Mouse (Mus musculus) limb, embryonic 11.5 days (tissue): ENCODE measurements at regions not wholly inside any gene's neighbourhood (a gene's known extent, or its start where the extent isn't known, plus 50 kb on each side); places are given as distances from the start of the nearest gene placed in this dataset.
A peak's percentile ranks its signal among the peaks of the same experiment; 100 is the strongest.

Experiments used
- ATAC-seq: fragments of 200-750 bp; cut with Nextera tagmentation; 2 replicates; pipeline ENCODE4 v1.8.0; 2017; ENCODE audit warnings: low read depth; ENCODE audit not compliant: insufficient number of reproducible peaks, low FRiP score, low TSS enrichment
- DNase-seq: peaks from one replicate; pipeline ENCODE4 v3.0.0-alpha.2; 2015; ENCODE audit warnings: low spot score
- H3K27ac ChIP-seq: fragments of 300-500 bp; sonication (generic); replicated peaks from 2 replicates; pipeline ENCODE4 v1.5.1; 2014; ENCODE audit warnings: low read depth, mild to moderate bottlenecking, low read length
- H3K27me3 ChIP-seq: fragments of 300-500 bp; sonication (generic); 2 replicates; pipeline ENCODE4 v1.6.1; 2014; ENCODE audit warnings: mild to moderate bottlenecking, low read length, mixed read lengths; ENCODE audit not compliant: control insufficient read depth, insufficient read depth
- H3K36me3 ChIP-seq: fragments of 300-500 bp; sonication (generic); 2 replicates; pipeline ENCODE4 v1.6.1; 2014; ENCODE audit warnings: mild to moderate bottlenecking, low read length, moderate library complexity, mixed read lengths; ENCODE audit not compliant: control insufficient read depth, insufficient read depth
- H3K4me1 ChIP-seq: fragments of 300-500 bp; sonication (generic); 2 replicates; pipeline ENCODE4 v1.6.1; 2014; ENCODE audit warnings: low read length, mixed read lengths; ENCODE audit not compliant: control insufficient read depth, insufficient read depth
- H3K4me2 ChIP-seq: fragments of 300-500 bp; sonication (generic); 2 replicates; pipeline ENCODE4 v1.6.1; 2014; ENCODE audit warnings: low read depth, mild to moderate bottlenecking, moderate library complexity; ENCODE audit not compliant: severe bottlenecking
- H3K4me3 ChIP-seq: fragments of 300-500 bp; sonication (generic); 2 replicates; pipeline ENCODE4 v1.5.1; 2014; ENCODE audit warnings: low read depth, low read length
- H3K9ac ChIP-seq: fragments of 300-500 bp; sonication (generic); 2 replicates; pipeline ENCODE4 v1.6.1; 2014; ENCODE audit warnings: mild to moderate bottlenecking, low read length
- H3K9me3 ChIP-seq: fragments of 300-500 bp; sonication (generic); 2 replicates; pipeline ENCODE4 v1.6.1; 2016; ENCODE audit warnings: low read length; ENCODE audit not compliant: control insufficient read depth
- WGBS: fragments of 180-500 bp; shearing (Covaris S2); extraction: QIAGEN DNeasy Blood & Tissue Kit; methylation state at CpG from one replicate; pipeline ENCODE4 v1.1.7; 2014; 5-methylcytosine and 5-hydroxymethylcytosine counted together

- no peak overlapping the region for H3K9ac ChIP-seq
- 50% methylated on average over 4 of the region's 4 CpGs for WGBS
- no peaks in the 10 kb centered on the region for H3K36me3 ChIP-seq
- H3K4me1 ChIP-seq = no peaks in the 10 kb centered on the region
- DNase-seq = no peak
- H3K4me3 ChIP-seq = no peak overlapping the region
- H3K9me3 ChIP-seq = no peaks in the 10 kb centered on the region
- H3K27me3 ChIP-seq = no peaks in the 10 kb centered on the region
- ATAC-seq = no peak
- no peak overlapping the region for H3K4me2 ChIP-seq
- no peak overlapping the region for H3K27ac ChIP-seq
These were observed 150.3 kb upstream of the Ank start for GRCm38 (mm10) chr15:27315964-27316745.

- 93% methylated on average over 1 of the region's 1 CpGs for WGBS
- no peak for DNase-seq
- no peaks in the 10 kb centered on the region for H3K36me3 ChIP-seq
- H3K27me3 ChIP-seq = no peaks in the 10 kb centered on the region
- no peak overlapping the region for H3K27ac ChIP-seq
- no peak overlapping the region for H3K9ac ChIP-seq
- ATAC-seq = no peak
- H3K4me1 ChIP-seq = no peaks in the 10 kb centered on the region
- no peaks in the 10 kb centered on the region for H3K9me3 ChIP-seq
- H3K4me3 ChIP-seq = no peak overlapping the region
- no peak overlapping the region for H3K4me2 ChIP-seq
These were observed 149.7 kb upstream of the Ank start for GRCm38 (mm10) chr15:27316746-27317129.

DNA sequence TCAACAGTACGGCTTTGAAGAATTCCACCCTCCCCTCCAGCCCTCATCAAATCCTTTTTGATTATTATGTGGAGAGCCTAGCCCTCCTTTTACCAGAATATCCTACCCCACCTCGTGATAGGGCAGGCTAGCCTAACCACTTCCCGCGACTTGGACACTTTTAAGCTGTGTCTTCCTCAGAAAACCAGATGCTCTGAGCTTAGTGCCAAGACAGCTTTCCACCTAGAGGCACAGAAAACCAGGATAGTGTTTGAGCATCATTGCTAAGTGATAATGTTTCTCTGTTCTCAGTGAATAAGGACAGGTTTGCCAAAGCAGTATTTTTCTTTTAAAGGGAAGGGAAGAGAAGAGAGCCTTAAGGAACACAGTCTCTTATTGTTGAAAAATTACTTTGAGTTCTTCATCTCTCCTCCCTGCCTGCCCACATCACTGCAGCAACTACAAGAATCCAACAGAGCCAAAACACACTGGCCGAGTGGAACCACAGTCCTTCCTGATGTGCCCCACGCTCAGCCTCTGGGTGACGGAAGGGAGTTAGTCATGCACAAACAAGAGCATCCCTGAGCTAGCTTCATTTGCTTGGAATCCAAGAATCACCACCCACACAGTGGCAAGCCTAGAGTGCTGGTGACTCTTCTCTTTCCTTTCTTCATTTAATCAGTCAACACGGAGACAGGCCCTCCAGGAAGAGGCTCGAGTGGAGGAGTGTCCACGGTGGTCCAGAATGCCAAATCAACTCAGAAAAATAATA is 144.4 kb upstream of the Ank start:
- H3K36me3 ChIP-seq = no peaks in the 10 kb centered on the region
- H3K9me3 ChIP-seq = no peaks in the 10 kb centered on the region
- no peak for ATAC-seq
- WGBS = 81% methylated on average over 10 of the region's 10 CpGs
- no peak overlapping the region for H3K4me3 ChIP-seq
- H3K9ac ChIP-seq = no peak overlapping the region
- no peak for DNase-seq
- no peak overlapping the region for H3K27ac ChIP-seq
- no peak overlapping the region for H3K4me2 ChIP-seq
- no peaks in the 10 kb centered on the region for H3K27me3 ChIP-seq
- no peaks in the 10 kb centered on the region for H3K4me1 ChIP-seq

- ATAC-seq (peak; percentile 44; the same call in 1 of the 2 replicates), DNase-seq (peak; percentile 75)
- H3K4me1 ChIP-seq = no peaks in the 10 kb centered on the region
- no peak overlapping the region for H3K27ac ChIP-seq
- H3K9ac ChIP-seq = no peak overlapping the region
- no peak overlapping the region for H3K4me2 ChIP-seq
- H3K36me3 ChIP-seq = no peaks in the 10 kb centered on the region
- no peaks in the 10 kb centered on the region for H3K9me3 ChIP-seq
- WGBS = 34% methylated on average over 15 of the region's 15 CpGs
- H3K27me3 ChIP-seq = no peaks in the 10 kb centered on the region
- H3K4me3 ChIP-seq = no peak overlapping the region
These were observed 140.5 kb upstream of the Ank start for GRCm38 (mm10) chr15:27325847-27326548.

DNA sequence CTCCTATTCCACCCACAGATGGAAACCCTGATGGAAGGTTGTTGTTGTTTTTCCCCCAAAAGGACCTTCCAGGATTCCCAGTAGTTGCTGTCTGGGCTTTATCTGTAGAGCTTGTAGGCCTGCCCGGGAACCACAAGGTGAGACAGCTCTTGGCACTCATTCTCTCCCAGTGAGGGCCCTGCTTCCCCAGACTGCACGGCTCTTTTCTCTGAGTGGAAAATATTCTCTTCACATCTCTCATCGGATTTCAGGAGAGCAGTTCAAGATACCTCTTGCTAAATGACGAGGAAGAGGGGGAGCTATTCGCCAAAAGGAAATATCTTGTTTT is 140.0 kb upstream of the Ank start:
- Histone ChIP-seq H3K4me2 (no peak overlapping the region), H3K9ac (no peak overlapping the region), H3K27me3 (no peaks in the 10 kb centered on the region), H3K4me1 (no peaks in the 10 kb centered on the region), H3K9me3 (no peaks in the 10 kb centered on the region), H3K36me3 (no peaks in the 10 kb centered on the region), H3K27ac (no peak overlapping the region), H3K4me3 (no peak overlapping the region)
- DNase-seq (no peak), ATAC-seq (no peak)
- 87% methylated on average over 5 of the region's 5 CpGs for WGBS

GRCm38 (mm10) chr15:27327744-27328143 is 138.7 kb upstream of the Ank start:
- H3K9ac ChIP-seq = no peak overlapping the region
- no peaks in the 10 kb centered on the region for H3K36me3 ChIP-seq
- no peaks in the 10 kb centered on the region for H3K27me3 ChIP-seq
- ATAC-seq = no peak
- no peak overlapping the region for H3K4me2 ChIP-seq
- no peaks in the 10 kb centered on the region for H3K4me1 ChIP-seq
- H3K4me3 ChIP-seq = no peak overlapping the region
- H3K9me3 ChIP-seq = no peaks in the 10 kb centered on the region
- DNase-seq = no peak
- 89% methylated on average over 5 of the region's 5 CpGs for WGBS
- H3K27ac ChIP-seq = no peak overlapping the region

DNA sequence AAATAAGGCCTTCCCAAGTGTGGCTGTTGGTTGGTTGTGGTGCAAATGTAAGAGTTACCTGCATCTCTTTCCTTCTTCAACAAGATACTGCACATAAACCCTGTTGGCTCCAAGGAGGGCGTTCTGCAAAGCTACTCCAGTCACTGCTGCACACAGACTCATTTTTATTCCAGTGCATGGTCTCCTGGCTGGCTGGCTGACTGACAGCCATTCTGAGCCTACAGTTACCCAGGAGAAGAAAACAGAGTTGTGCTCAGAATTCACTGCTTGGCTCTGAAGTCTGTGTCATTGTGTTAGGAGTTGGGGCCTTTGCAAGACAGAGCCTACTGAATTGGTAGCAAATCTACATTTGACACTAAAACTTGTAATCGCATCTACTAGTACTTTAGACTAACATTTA is 138.0 kb upstream of the Ank start:
- Histone ChIP-seq H3K27me3 (no peaks in the 10 kb centered on the region), H3K4me1 (no peaks in the 10 kb centered on the region), H3K36me3 (no peaks in the 10 kb centered on the region), H3K4me2 (no peak overlapping the region), H3K9me3 (no peaks in the 10 kb centered on the region), H3K4me3 (no peak overlapping the region), H3K9ac (no peak overlapping the region), H3K27ac (no peak overlapping the region)
- 87% methylated on average over 2 of the region's 2 CpGs for WGBS
- DNase-seq = no peak
- ATAC-seq = no peak

DNA sequence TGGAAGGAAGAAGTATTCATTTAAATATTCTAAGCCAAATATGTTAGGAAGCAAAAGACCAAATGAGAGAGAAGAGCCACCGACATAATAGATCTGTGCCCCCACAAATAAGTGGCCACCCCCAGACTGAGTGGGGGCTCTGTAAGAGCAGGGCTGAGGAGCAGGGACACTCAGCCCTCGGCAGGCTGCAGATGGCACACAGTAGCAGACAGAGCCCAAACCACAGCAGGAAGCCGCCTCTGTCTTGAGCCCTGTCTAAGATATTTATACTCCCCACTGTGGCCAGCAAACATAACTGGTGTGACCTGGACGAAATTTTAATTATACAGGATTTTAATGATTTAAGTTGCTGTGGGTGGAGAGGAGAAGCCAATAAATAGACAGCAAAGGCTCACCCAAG is 126.4 kb upstream of the Ank start:
- H3K9me3 ChIP-seq = no peaks in the 10 kb centered on the region
- no peaks in the 10 kb centered on the region for H3K27me3 ChIP-seq
- no peaks in the 10 kb centered on the region for H3K4me1 ChIP-seq
- ATAC-seq (no peak), DNase-seq (no peak)
- H3K27ac ChIP-seq = no peak overlapping the region
- no peak overlapping the region for H3K4me2 ChIP-seq
- WGBS = 59% methylated on average over 4 of the region's 4 CpGs
- H3K4me3 ChIP-seq = no peak overlapping the region
- H3K36me3 ChIP-seq = no peaks in the 10 kb centered on the region
- H3K9ac ChIP-seq = no peak overlapping the region
